Mouse (Mus musculus) layer of hippocampus, postnatal 25 days (tissue): Measurements from ENCODE around the gene Dennd2c. TPM values are rescaled to one million over a fixed set of nuclear protein-coding genes. Genes with fewer than 3 reads are reported as not detected.

Experiments
- DNase-seq, 2 experiments: peaks; one replicate each; pipeline ENCODE4 v3.0.0; 2022; ENCODE audit warnings: mixed read lengths in 2 of 2, low spot score in 1 of 2; ENCODE audit errors: extremely low spot score in 1 of 2
- total RNA-seq, 2 experiments: library from RNA; stranded (reverse); gene quantifications; 2 replicates each; pipeline ENCODE4 v1.2.3; 2021

Gene Dennd2c
- total RNA-seq: under 1 TPM; 0.30 to 0.73 TPM

DNA sequence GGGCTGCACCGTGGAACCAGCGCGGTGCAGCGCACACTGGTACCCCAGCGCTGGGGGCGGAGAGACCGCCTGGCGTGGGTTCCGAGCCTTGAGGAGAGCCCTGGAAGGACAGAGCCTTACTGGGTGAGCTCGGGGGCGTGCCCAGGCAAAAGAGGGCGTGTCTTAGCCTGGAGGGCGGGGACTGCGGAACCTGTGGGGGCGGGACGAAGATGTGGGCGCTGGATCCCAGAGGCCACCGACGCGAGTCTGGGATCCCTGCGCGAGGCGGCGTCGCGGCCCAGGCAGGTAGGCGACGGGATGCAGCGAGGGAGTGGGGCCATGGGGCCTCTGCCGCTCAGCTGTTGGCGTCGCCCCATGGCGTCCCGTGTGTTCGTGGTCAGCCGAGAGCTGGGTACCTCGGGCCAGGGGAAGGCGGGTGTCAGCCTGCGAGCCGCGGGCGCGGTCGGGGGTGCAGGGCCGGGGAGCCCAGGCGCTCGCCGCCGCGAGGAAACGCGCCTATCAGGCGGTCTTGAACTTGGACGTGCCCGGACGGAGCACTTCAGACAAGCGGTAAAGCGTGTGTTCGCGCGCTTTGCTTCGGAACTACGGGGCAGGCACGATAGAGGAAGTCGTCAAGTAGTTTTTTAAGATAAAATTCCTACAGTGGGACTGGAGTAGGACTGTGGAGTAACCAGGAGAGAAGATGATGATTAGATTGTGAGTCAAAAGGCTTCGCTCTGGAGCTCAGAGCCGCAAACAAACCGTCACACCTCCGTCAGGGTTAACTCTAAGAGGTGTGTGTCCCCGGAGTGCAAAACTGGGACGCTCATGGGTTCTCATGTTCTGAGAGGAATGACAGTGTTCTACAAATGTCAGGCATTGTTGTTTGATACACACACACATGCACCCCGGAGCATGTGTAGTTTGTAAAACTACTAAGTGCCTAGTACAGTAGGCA lies at the start of gene Dennd2c:
Dennd2c (plus strand) TSS at position 151 of the 937 bp plus-strand sequence.
- peak; percentile 42 to 59 for DNase-seq

DNA sequence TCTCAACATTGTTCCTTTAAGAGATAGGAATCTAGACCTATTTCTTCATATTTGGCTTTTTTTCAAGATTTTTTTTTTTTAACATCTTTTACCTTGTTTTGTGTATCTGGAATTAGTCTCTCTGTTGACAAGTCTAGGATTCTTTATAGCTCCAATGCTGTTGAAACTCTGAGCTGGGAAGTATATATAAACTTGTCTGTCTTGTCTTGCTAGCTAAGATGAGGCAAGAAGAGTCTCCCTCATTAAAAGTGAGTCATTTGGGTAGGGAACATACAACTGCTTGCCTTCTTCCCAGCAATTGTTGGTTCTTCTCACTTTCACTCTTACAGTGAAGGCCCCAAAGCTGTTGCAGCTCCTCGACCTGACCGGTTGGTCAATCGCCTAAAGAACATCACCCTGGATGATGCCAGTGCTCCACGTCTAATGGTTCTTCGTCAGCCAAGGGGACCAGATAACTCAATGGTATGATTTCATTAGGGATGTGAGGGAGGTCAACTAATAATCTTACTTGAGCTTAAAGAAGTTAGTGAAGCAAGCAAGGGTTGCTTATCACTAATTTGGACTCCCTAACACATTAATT lies 46.3 kb upstream of the Dennd2c start:
- no peak for DNase-seq

DNA sequence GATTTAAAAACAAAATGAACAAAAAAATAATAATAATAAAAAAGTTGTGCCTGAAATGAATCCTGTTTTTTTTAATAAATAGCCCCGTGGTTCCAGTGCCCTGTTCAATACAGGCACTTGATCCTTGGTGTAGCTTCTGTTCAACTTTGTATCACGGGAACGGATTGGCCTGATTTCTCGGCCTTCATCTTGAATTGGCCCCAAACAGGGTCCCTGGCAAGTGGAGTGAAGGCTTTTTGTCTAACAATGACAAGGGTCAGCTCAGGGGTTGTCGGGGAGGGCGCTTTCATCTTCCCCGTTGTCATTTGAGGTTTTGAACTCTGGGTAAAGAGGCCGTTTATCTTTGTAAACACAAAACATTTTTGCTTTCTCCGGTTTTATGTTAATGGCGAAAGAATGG lies 44.7 kb upstream of the Dennd2c start:
- DNase-seq: no peak

DNA sequence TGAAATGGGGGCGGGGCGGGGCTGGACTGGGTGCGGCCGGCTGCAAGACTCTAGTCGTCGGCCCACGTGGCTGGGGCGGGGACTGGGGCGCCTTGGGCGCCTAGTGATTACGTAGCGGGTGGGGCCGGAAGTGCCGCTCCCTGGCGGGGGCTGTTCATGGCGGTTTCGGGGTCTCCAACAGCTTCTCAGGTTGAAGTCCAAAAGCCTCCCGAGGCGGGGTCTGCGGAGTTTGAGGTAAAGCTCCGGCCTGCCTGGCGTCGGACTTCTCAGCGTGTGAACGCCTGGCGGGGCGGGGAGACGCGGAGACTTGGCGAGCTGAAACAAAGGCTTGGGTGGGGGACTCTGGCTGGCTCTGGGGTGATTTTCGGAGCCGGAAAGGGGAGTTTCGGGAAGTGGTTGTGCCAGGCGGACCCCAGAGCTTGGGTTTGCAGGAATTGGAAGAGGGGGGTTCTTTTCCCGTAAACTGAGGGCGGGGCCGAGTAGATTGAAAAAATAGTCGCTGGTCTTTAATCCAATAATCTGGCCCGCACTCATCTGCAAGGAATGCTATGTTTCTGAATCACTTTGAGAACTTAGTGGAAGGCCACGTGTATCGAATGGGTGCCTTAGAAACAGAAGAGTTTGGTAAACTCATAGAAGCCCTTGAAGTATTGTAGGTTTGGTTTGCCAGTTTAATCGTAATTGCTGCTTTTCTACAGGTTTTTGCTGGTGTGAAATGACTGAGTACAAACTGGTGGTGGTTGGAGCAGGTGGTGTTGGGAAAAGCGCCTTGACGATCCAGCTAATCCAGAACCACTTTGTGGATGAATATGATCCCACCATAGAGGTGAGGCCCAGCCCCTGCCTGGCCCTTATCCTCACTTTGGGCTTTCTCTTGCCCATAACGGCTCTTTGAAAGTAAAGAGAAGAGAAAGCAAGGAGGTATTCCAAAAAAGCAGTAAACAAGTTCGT lies 43.9 kb upstream of the Dennd2c start, which contains the start of gene Nras:
Nras (plus strand) TSS at position 79 of the 951 bp plus-strand sequence.
- peak; percentile 90 to 95 for DNase-seq

DNA sequence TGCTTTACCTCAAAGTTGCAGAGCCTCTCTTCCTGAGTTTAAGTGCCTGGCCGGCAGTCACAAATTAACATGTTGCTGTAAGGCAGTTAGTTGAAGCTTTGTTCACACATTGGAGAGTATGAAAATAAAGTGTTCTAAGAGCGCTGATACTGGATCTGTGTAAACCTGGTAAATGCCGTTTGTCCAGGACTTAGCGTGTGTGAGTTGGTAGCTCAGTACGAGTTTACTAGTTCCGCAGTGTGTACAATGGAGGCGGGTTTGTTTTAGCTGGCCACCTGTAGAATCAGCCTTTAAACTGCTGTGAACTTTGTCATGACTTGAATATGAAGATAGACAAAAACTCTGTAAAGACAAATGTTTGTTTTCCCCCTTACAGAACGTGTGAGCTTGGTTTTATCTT lies 35.5 kb upstream of the Dennd2c start:
- no peak for DNase-seq

DNA sequence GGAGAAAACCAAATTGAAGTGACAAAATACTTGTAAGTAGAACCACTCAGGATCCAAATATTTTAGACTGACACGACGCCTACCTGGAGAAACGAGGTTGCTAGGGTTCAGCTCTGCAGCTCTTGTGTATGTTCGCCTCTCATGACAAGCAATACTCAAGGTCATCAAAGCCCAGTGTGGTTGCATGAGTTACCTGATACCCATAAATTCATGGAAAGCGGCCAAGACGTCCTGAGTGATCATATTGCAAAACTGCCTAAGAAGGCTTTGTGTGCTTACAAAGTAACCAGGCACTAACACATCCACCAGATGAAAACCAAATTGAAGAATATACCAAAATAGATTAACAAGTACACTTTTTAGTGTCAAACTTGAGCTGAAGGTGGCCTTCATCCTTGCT lies 33.4 kb upstream of the Dennd2c start:
- no peak for DNase-seq

DNA sequence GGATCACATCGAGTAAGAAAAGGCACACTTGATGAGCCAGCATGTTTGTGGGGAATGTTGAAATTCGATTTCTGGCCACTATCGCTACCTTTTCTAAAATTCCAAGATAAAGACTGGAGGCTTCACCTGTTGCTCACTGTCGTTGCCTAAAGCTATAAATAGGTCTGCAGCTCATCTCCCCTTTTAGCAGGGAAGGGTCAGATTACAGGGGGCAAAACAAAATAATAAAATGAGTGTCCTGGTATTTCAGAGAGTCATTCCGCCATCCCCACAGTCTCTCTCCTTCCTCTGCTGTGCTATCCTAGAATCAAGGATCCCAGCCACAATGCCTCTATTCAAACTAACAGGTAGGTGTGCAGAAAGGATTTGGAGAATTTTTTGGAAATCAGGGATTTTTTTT lies 28.6 kb upstream of the Dennd2c start, which contains the start of gene Ampd1:
Ampd1 (plus strand) TSS at position 244 of the 400 bp plus-strand sequence.
- no peak for DNase-seq

DNA sequence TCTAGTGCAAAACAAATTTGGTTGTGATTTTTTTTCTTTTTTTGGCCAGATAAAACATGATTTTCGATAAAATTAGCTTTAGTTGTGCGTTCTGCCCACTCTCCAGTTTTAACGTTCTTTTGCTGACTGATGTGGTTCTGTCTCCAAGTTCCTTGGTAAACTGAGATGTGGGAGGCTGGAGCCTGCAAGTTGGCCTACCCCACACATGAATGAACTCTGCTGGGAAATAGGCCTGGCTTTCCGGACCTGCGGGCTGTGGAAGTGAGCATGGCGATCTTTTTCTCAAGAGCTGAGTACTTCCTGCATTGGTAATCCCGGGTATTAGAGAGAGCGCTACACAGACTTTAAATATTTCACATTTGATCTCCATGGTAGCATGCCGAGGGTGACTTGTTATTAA lies 26.5 kb upstream of the Dennd2c start:
- DNase-seq: no peak

DNA sequence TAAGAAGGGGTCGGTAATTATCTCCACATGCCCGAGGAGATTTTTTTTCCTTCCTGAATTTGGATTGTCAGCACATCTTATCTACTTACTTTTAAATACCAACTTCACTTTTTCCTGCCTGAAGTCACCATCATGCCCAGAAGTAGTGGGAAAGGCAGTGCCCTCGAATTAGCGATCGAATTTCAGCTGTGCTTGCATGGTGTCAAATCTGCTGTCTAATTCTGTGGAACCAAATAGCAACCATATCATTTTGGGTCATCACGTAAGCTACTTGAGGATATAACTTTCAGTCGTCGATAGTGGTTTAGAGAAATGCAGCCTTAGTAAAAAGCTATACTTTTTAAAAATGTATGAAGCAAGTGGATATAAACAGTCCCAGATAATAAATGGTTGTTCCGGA lies 25.9 kb upstream of the Dennd2c start:
- DNase-seq: no peak

DNA sequence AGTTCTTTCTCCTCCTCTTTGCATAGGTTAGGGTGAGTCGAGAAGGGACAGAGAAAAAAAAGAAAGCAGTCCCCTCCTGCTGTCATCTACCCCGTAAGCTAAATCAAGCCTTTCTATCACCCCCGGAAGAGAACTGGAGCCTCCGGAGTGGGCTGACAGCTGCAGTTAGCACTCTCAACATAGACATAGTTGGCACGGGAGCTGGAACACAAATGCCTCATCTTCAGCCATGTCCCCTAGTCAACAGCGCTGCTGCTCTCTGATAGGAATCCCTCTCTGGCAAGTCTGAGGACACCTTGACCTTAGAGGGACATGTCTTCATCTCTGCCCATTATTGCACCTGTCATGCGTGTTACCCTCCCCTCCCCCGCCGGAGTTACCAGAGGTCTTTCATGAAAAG lies 23.1 kb upstream of the Dennd2c start:
- DNase-seq: no peak

DNA sequence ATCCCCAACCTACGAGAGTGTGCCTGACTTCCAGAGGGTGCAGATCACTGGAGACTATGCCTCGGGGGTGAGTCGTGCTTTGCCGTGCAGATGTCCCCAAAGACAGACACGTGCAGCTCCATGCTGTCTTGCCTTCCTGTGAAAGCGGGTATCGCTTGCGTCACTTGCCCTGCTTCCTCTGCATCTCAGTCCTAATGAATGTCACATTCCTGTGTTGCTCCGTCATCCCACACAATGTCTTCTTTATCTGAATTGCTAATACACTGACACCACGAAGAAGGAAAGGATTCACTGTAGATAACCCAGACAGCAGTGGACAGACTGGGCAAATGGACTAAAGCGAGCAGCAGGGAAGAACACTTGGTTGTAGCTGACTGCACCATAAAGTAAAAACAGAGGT lies 21.4 kb upstream of the Dennd2c start:
- DNase-seq: no peak

DNA sequence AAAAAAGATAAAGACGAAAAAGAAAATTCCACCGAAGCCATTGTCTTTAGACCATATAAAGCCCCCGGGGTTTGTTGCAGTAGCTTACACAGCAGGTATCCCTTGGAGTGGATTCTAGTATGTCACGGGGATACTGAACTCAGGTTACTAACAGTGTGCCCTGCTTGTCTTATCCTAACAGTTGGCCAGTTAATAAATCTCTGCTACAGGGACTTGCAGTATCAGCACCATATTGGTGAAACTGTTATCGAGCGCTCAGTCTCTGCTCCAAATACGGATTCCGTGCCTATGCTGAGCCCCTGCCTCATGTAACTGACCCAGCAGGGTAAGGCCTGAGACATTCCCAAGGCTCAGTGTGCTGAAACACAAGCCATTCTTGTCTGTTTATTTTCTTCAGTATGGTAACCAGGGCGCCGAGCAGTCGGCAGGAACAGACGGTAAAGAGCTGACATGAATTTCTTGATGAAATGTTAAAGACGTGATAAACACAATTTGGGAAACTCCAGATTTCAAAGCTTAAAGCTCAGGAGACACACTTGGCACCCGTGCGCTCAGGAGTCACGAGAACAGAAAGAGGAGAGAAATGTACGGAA lies 20.4 kb upstream of the Dennd2c start:
- no peak for DNase-seq

DNA sequence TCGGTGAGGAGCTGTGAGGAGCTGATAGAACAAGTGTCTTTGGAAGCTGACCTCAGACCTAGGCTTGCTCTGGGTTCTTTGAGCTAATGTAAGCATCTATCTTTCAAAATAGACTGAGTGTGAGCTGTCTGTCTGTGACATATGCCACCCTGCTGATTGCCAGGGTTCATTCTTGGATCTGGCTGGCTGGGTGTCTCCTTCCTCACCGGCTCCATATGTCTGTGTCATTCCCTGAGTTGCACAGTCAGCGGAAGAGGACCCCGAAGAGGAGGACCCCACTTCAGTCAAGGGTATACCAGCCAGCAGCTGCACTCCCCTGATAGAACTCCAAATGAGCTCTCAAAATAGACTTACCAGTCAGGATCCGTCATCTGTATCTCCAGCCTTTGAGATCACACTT lies 19.6 kb upstream of the Dennd2c start:
- DNase-seq: peak in 1 of 2 experiments; percentile 12

DNA sequence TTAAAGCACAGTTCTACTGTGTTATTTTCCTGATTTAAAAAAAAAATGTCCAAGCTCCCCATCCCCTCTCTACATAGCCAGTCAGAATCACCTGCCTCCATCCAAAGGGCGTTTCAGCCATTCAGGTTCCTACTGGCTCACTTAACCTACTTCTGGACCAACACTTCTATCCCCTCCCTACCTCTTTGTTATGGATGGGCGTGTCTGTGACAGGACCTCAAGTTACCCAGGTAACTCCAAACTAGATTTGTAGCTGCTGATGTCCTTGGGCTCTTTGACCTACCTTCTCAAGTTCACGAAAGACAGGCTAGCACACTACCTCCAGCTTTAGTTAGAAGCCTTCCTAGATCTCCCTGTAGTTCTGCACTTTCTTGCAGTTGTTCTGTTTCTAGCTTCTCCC lies 16.4 kb upstream of the Dennd2c start:
- no peak for DNase-seq

DNA sequence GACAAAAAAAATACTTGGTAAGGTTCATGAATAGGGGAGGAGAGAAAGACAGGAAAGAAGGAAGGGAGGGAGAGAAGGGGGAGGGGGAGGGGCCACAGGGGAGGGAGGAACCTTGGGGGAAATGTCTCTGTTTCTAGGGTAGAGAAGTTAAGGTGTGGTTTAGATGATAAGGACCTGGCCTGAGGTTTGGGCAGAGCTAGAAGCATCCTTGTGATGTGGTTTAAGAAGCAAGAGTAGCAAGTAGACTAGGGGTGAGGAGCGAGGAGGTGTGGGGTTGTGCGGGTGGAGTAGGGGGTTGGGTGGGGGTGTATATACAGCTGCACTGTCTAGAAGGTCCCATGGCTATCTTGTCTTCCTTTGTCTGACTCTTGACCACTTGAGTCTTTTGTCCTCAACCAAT lies 10.7 kb upstream of the Dennd2c start:
- no peak for DNase-seq

DNA sequence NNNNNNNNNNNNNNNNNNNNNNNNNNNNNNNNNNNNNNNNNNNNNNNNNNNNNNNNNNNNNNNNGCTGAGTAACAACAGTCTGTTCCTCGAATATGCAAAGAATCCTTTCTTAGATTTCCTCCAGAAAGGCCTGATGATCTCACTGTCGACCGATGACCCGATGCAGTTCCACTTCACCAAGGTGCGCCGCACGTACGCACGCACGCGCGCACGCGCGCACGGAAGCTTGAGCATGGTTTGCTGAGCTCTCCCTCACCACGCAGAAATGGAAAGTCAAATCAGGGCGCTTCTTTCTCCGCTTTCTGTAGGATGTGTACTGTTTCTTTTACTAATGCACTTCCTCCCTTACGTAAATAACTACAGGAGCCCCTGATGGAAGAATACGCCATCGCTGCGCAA lies 3.7 kb upstream of the Dennd2c start:
- no peak for DNase-seq

DNA sequence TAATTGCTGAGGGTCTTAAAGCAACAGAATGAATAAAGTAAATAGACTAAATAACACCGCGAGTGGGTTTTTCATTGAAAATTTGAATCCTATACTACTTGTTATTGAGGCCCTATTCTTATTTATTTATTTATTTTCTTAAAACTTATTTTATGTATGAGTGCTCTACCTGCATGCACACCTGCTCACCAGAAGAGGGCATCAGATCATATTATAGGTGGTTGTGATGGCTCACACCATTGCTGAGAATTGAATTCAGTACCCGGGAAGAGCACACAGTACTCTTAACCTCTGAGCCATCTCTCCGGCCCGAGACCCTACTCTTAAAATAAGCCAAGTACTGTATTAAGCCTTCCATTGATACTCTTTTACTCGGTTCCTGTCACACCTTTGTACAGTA lies 2.7 kb upstream of the Dennd2c start:
- no peak for DNase-seq

DNA sequence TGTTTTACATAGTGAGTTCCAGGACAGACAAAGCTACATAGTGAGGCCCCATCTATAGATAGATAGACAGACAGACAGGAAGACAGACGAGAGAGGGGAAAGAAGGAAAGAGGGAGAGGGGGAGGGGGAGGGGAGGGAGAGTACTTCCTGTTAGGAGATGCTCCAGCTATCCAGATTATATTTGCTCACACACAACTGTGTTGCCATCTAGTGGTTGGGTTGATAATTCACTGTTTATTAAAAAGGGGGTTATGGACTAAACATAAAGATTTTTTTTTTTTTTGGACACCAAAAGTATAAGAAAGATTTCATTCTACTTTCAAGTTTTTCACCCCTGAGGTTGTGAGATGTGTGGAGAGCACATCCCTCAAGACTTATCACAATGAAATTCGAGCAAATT lies 1.7 kb upstream of the Dennd2c start:
- DNase-seq: no peak

DNA sequence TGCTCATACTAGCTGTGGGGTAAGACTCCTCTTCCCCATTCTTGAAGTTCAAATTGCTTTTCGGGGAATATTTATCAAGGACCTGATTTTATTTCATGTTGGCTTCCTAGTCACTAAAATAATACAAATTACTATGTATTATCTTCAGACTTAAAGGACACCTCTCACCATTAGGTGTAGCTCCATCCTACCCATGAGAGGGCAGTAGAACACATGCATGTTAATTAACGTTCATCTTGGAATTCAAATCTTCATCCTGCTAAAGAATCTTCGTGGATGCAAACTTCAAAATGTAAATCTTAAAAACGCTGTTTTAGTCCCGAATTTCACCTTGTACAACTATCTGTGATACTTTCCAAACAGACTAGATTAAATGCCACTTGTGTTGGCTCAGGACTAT lies 1.2 kb upstream of the Dennd2c start:
- no peak for DNase-seq

DNA sequence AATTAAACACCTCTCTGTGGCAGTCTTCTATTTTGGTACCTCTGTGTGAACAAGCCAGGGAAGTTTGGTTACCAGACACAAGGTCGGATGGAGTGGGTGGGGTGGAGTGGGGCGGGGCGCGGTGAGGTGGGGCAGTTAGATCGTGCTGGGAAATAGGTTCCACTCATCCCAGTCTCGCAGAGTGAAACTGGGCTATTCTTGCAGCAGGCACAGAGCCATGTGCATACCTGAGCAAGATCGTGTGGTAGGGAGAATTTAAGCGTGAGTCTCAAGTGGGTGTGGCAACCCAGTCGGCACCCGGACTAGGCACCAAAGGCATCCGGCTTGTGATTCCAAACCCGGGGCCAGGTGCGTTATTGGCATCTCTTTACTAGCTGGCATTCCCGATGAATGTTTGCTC lies 495 bp upstream of the Dennd2c start:
- no peak for DNase-seq
